Mouse (Mus musculus) MEL (cell line): ENCODE results near the gene Lnx2. TPM values are rescaled to one million over a fixed set of nuclear protein-coding genes. Genes with fewer than 3 reads are reported as not detected.

Source experiments
- DNase-seq: peaks from one replicate; pipeline ENCODE4 v3.0.0; 2011; ENCODE audit warnings: low read depth, low spot score
- H3K27ac ChIP-seq: 2 replicates; pipeline ENCODE4 v1.5.1; 2012; ENCODE audit warnings: low read depth, mild to moderate bottlenecking, control low read depth, low read length, moderate library complexity; ENCODE audit not compliant: control insufficient read depth
- H3K27me3 ChIP-seq, 2 experiments: fragments of 150-350 bp in 1 of 2; sonication (generic) in 1 of 2; 2 replicates each; pipeline ENCODE4 v1.6.1; 2012; ENCODE audit warnings: low read length in 2 of 2, mild to moderate bottlenecking in 2 of 2, improper control_type of control experiment in 1 of 2, moderate library complexity in 1 of 2; ENCODE audit not compliant: insufficient read depth in 2 of 2, control insufficient read depth in 1 of 2
- H3K36me3 ChIP-seq, 2 experiments: 2 replicates each; pipeline ENCODE4 v1.6.1; 2012 to 2014; ENCODE audit warnings: low read length in 2 of 2, improper control_type of control experiment in 1 of 2, inconsistent platforms in 1 of 2, mild to moderate bottlenecking in 1 of 2; ENCODE audit not compliant: insufficient read depth in 2 of 2, control insufficient read depth in 1 of 2
- H3K4me1 ChIP-seq, 2 experiments: fragments of 150-350 bp in 1 of 2; sonication (generic) in 1 of 2; 2 replicates each; pipeline ENCODE4 v1.6.1; 2012; ENCODE audit warnings: low read length in 2 of 2, improper control_type of control experiment in 1 of 2, mild to moderate bottlenecking in 1 of 2; ENCODE audit not compliant: insufficient read depth in 2 of 2, control insufficient read depth in 1 of 2
- H3K4me3 ChIP-seq, 2 experiments: fragments of 150-350 bp in 1 of 2; sonication (generic) in 1 of 2; 2 replicates each; pipeline ENCODE4 v1.5.1; 2012; ENCODE audit warnings: low read depth in 2 of 2, low read length in 2 of 2, mild to moderate bottlenecking in 2 of 2, moderate library complexity in 2 of 2, control low read depth in 1 of 2, improper control_type of control experiment in 1 of 2; ENCODE audit not compliant: control insufficient read depth in 1 of 2, insufficient read depth in 1 of 2
- H3K79me2 ChIP-seq: 2 replicates; pipeline ENCODE4 v1.6.1; 2012; ENCODE audit warnings: mild to moderate bottlenecking, low read length, moderate library complexity; ENCODE audit not compliant: control insufficient read depth, poor library complexity, insufficient read depth
- H3K9ac ChIP-seq: 2 replicates; pipeline ENCODE4 v1.6.1; 2012; ENCODE audit warnings: low read depth, mild to moderate bottlenecking, control low read depth, low read length, moderate library complexity; ENCODE audit not compliant: control insufficient read depth, poor library complexity, severe bottlenecking
- H3K9me3 ChIP-seq: fragments of 150-350 bp; sonication (generic); replicated peaks from 2 replicates; pipeline ENCODE4 v1.6.1; 2012; ENCODE audit warnings: mild to moderate bottlenecking, low read length, improper control_type of control experiment, moderate library complexity; ENCODE audit not compliant: insufficient read depth
- CHD1 ChIP-seq: IDR thresholded peaks from 2 replicates; pipeline ENCODE4 v1.6.1; 2012; ENCODE audit warnings: low read depth, mild to moderate bottlenecking, inconsistent platforms, low read length, improper control_type of control experiment
- CHD2 ChIP-seq: IDR thresholded peaks from 2 replicates; pipeline ENCODE4 v1.6.1; 2011; ENCODE audit warnings: low read length, improper control_type of control experiment
- EP300 ChIP-seq, 2 experiments: IDR thresholded peaks; 2 replicates each; pipeline ENCODE4 v1.6.1; 2011; ENCODE audit warnings: improper control_type of control experiment in 2 of 2, low read length in 2 of 2, low read depth in 1 of 2, mild to moderate bottlenecking in 1 of 2
- GATA1 ChIP-seq: IDR thresholded peaks from 2 replicates; pipeline ENCODE4 v1.6.1; 2011; ENCODE audit warnings: low read depth, low read length, improper control_type of control experiment
- HCFC1 ChIP-seq: IDR thresholded peaks from 2 replicates; pipeline ENCODE4 v1.6.1; 2012; ENCODE audit warnings: low read depth, mild to moderate bottlenecking, inconsistent platforms, low read length, improper control_type of control experiment, moderate library complexity
- KAT2A ChIP-seq: conservative IDR thresholded peaks from 2 replicates; pipeline ENCODE4 v1.6.1; 2012; ENCODE audit warnings: low read depth, low read length, improper control_type of control experiment, inconsistent platforms
- MAFK ChIP-seq: IDR thresholded peaks from 2 replicates; pipeline ENCODE4 v1.6.1; 2011; ENCODE audit warnings: low read depth, mild to moderate bottlenecking, low read length, improper control_type of control experiment, borderline replicate concordance
- MAX ChIP-seq: IDR thresholded peaks from 2 replicates; pipeline ENCODE4 v1.6.1; 2011; ENCODE audit warnings: low read length, improper control_type of control experiment
- MAZ ChIP-seq: IDR thresholded peaks from 2 replicates; pipeline ENCODE4 v1.6.1; 2012; ENCODE audit warnings: low read depth, mild to moderate bottlenecking, inconsistent platforms, low read length, improper control_type of control experiment
- NELFE ChIP-seq: IDR thresholded peaks from 2 replicates; pipeline ENCODE4 v1.6.1; 2011; ENCODE audit warnings: low read depth, low read length, improper control_type of control experiment
- POLR2A ChIP-seq, 2 experiments: IDR thresholded peaks; 2 replicates each; pipeline ENCODE4 v1.6.1; 2011 to 2012; ENCODE audit warnings: low read length in 2 of 2, mild to moderate bottlenecking in 2 of 2, control low read depth in 1 of 2, improper control_type of control experiment in 1 of 2, low read depth in 1 of 2, moderate library complexity in 1 of 2; ENCODE audit not compliant: control insufficient read depth in 1 of 2, insufficient read depth in 1 of 2, poor library complexity in 1 of 2
- POLR2AphosphoS5 ChIP-seq: IDR thresholded peaks from 2 replicates; pipeline ENCODE4 v1.6.1; 2012; ENCODE audit warnings: low read depth, borderline replicate concordance, mild to moderate bottlenecking, inconsistent platforms, low read length, moderate library complexity, mixed read lengths
- RAD21 ChIP-seq: IDR thresholded peaks from 2 replicates; pipeline ENCODE4 v1.6.1; 2011; ENCODE audit warnings: mild to moderate bottlenecking, low read depth, low read length, improper control_type of control experiment
- RCOR1 ChIP-seq: IDR thresholded peaks from 2 replicates; pipeline ENCODE4 v1.6.1; 2012; ENCODE audit warnings: low read depth, mild to moderate bottlenecking, inconsistent platforms, low read length, improper control_type of control experiment
- SIN3A ChIP-seq: IDR thresholded peaks from 2 replicates; pipeline ENCODE4 v1.6.1; 2012; ENCODE audit warnings: low read length, improper control_type of control experiment, inconsistent platforms
- TAL1 ChIP-seq: IDR thresholded peaks from 2 replicates; pipeline ENCODE4 v1.6.1; 2012; ENCODE audit warnings: mild to moderate bottlenecking, inconsistent platforms, low read length, moderate library complexity, mixed read lengths
- TCF12 ChIP-seq: IDR thresholded peaks from 2 replicates; pipeline ENCODE4 v1.6.1; 2014; ENCODE audit warnings: low read depth, mild to moderate bottlenecking, inconsistent platforms, low read length, improper control_type of control experiment, moderate library complexity
- UBTF ChIP-seq: IDR thresholded peaks from 2 replicates; pipeline ENCODE4 v1.6.1; 2012; ENCODE audit warnings: low read depth, mild to moderate bottlenecking, inconsistent platforms, low read length, improper control_type of control experiment, moderate library complexity, borderline replicate concordance; ENCODE audit not compliant: insufficient read depth
- USF2 ChIP-seq, 2 experiments: IDR thresholded peaks; 2 replicates each; pipeline ENCODE4 v1.6.1; 2011 to 2012; ENCODE audit warnings: improper control_type of control experiment in 2 of 2, low read length in 2 of 2, borderline replicate concordance in 1 of 2, inconsistent platforms in 1 of 2, low read depth in 1 of 2, mild to moderate bottlenecking in 1 of 2; ENCODE audit not compliant: insufficient read depth in 1 of 2
- ZC3H11A ChIP-seq: IDR thresholded peaks from 2 replicates; pipeline ENCODE4 v1.6.1; 2012; ENCODE audit warnings: low read depth, mild to moderate bottlenecking, inconsistent platforms, low read length, improper control_type of control experiment
- ZKSCAN1 ChIP-seq: IDR thresholded peaks from 2 replicates; pipeline ENCODE4 v1.6.1; 2012; ENCODE audit warnings: low read depth, mild to moderate bottlenecking, inconsistent platforms, low read length, improper control_type of control experiment, moderate library complexity
- ZMIZ1 ChIP-seq: IDR thresholded peaks from 2 replicates; pipeline ENCODE4 v1.6.1; 2012; ENCODE audit warnings: low read depth, mild to moderate bottlenecking, inconsistent platforms, low read length, improper control_type of control experiment, moderate library complexity
- ZNF384 ChIP-seq: IDR thresholded peaks from 2 replicates; pipeline ENCODE4 v1.6.1; 2012; ENCODE audit warnings: low read depth, mild to moderate bottlenecking, inconsistent platforms, low read length, improper control_type of control experiment
- polyA plus RNA-seq, 2 experiments: library from polyadenylated mRNA; stranded (reverse) in 1 of 2; unstranded in 1 of 2; fragments of >175 nt in 1 of 2; fragments of >200 nt in 1 of 2; gene quantifications; 2 replicates each; pipeline versions ENCODE4 v1.2.1 to v1.2.4; 2012; ENCODE audit warnings: low replicate concordance in 2 of 2, low read depth in 1 of 2; ENCODE audit not compliant: insufficient read length in 2 of 2, insufficient read depth in 1 of 2, missing spikeins in 1 of 2
- total RNA-seq: library from RNA; depleted of rRNA; stranded (reverse); fragments of 300-350 nt; gene quantifications from 2 replicates; pipeline ENCODE4 v1.2.3, GENCODE M21; 2012

The Lnx2 gene
- total and polyA plus RNA-seq, 3 experiments = 22.0 to 26.1 TPM; not detected in 1

DNA sequence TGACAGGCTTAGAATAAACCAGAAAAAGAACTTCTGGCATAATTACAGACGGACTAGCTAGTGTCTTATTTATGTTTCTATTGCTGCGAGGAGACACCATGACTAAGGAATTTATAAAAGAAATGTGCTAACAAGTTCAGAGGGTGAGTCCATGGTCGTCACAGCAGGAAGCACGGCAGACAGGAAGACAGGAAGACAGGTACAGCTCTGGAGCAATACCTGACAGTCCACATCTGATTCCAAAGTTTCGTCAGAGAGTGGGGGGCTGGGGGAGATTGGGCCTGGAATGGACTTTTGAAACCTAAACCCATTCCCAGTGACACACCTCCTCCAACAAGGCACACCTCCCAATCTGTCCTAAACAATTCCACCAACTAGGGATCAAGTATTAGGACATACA lies 9.4 kb downstream of the Lnx2 start:
- Histone ChIP-seq H3K9me3 (no peaks in the 10 kb centered on the region), H3K4me1 (peaks cover 5 to 15% of the 10 kb centered on the region in 2 experiments; a peak in 3 of 4 replicates), H3K36me3 (peaks cover 6 to 18% of the 10 kb centered on the region in 2 experiments), H3K27ac (no peak overlapping the region), H3K79me2 (peaks cover 63% of the 10 kb centered on the region)
- TF ChIP-seq ZNF384 (no peak), CHD2 (no peak), KAT2A (no peak), TAL1 (no peak), GATA1 (no peak), RAD21 (no peak), SIN3A (no peak), UBTF (no peak), ZMIZ1 (no peak), MAX (no peak), USF2 (IDR thresholded peaks at IDR 0.05; ENCODE audit: borderline replicate concordance in 1 of 2, insufficient read depth in 1 of 2, low read depth in 1 of 2, low read length in 2 of 2) (no peak), HCFC1 (no peak), NELFE (no peak), TCF12 (no peak), CHD1 (no peak), RCOR1 (no peak)
- TF ChIP-seq, all 39 proteins: peak for 0
- Histone ChIP-seq H3K27me3 (no peaks in the 10 kb centered on the region), H3K9ac (no peak overlapping the region), H3K4me3 (no peak overlapping the region)
- DNase-seq = no peak

DNA sequence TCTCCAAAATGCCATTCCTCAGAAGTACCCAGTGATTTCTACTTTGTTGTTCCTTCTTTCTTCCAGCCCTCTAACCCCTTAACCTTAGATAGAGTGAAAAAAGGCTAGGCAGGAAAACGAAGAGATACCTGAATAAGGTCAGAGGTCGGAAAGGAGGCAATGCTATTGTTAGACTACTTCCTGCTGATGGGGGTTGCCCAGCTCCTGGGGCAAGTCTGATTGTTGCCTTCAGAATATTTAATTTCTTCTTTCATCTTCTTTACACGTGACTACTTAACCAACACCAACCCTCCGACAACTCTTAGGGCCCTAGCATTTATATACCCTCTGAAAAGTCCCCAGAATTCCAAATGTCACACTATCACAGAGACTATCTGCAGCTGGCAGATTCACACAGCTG lies 10.3 kb downstream of the Lnx2 start:
- peaks cover 63% of the 10 kb centered on the region for H3K79me2 ChIP-seq
- no peaks in the 10 kb centered on the region for H3K27me3 ChIP-seq
- H3K27ac ChIP-seq = no peak overlapping the region
- no peaks in the 10 kb centered on the region for H3K9me3 ChIP-seq
- TF ChIP-seq ZC3H11A (no peak), POLR2AphosphoS5 (no peak), POLR2A (IDR thresholded peaks at IDR 0.05; ENCODE audit: control insufficient read depth in 1 of 2, insufficient read depth in 1 of 2, low read depth in 1 of 2, low read length in 2 of 2, poor library complexity in 1 of 2) (no peak), ZKSCAN1 (no peak), EP300 (IDR thresholded peaks at IDR 0.05; ENCODE audit: low read depth in 1 of 2, low read length in 2 of 2) (no peak), ZMIZ1 (no peak), MAFK (no peak), RCOR1 (no peak), MAZ (no peak), ZNF384 (no peak)
- TF ChIP-seq, all 39 proteins: peak for 0
- peaks cover 5 to 13% of the 10 kb centered on the region in 2 experiments; a peak in 3 of 4 replicates for H3K4me1 ChIP-seq
- peaks cover 6 to 16% of the 10 kb centered on the region in 2 experiments for H3K36me3 ChIP-seq
- no peak overlapping the region for H3K4me3 ChIP-seq
- H3K9ac ChIP-seq = no peak overlapping the region
- no peak for DNase-seq
